Mouse (Mus musculus): ENCODE data around the gene Acbd4.

DNA sequence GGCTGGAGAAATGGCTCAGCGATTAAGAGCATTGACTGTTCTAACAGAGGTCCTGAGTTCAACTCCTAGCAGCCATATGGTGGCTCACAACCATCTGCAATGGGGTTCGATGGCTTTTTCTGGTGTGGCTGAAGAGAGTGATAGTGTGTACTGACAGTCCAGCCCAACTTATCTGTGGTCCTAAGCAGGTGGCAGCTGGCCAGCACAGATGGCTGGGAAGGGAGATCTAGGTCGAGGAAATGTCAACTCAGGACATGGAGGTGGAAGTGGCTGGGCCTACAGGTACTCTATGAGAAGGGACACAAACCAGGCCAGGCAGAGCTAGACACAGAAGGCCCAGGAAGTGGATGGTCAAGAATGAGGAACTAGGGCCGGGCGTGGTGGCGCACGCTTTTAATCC, 25.5 kb upstream of the Acbd4 start:
- no peak for TF ChIP-seq CTCF (IDR thresholded peaks at IDR 0.05; ENCODE audit: low read depth, low read length)
- TF ChIP-seq POLR2A (IDR thresholded peaks at IDR 0.05; ENCODE audit: insufficient read depth, low read length), result no peak
- no peak for TF ChIP-seq EP300 (IDR thresholded peaks at IDR 0.05; ENCODE audit: insufficient read depth, low read depth, low read length)

All from ES-Bruce4 (cell line).